Mouse (Mus musculus) stomach, postnatal 0 days (tissue): Measurements from ENCODE around the gene Defb45.

Experiments used
- CTCF ChIP-seq: IDR thresholded peaks from 2 replicates; pipeline ENCODE4 v1.5.1; 2016; ENCODE audit warnings: antibody characterized with exemption, low read depth, mild to moderate bottlenecking, moderate library complexity
- EP300 ChIP-seq: optimal IDR thresholded peaks from 2 replicates; pipeline ENCODE3; 2016; ENCODE audit warnings: antibody characterized with exemption

DNA sequence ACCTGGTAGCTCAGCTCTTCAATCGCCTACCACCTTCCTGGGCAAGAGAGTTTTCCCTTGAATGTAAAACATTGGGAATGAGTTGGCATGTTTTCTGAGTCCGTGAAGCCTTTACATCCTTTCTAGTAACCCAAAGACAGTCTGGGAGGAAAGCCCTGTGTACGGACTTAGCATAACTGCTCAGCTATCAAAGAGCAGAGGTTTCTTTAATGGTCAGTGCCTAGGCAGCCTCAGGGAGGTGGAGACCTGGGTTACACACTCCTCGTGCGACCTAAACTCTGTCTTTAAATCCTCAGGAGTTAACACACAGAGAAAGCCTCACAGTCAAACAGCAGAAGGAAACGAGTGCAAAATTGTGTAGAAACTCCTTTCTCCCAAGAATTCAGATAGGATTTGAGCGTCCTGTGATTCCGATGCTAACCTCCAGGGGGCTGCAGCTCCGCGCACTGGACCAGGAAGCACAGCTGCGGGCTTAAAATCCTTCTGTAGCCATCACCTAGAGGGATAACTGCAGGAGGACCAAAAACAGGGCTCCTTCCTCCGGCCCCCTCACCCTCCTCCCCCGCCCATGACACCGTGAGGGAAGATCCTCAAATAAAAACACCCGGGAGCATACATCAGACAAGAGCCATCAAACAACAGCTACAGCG lies 45.3 kb downstream of the Defb45 start:
- TF ChIP-seq CTCF (peak; percentile 84), EP300 (no peak)
